Mouse (Mus musculus) megakaryocyte-erythroid progenitor cell, adult 5 weeks (primary cell): ENCODE results near the gene Gm10912. TPM values are rescaled to one million over a fixed set of nuclear protein-coding genes. Genes with fewer than 3 reads are reported as not detected.

Source experiments
- polyA plus RNA-seq: library from polyadenylated mRNA; stranded (reverse); fragments of >175 nt; gene quantifications from 2 replicates; pipeline ENCODE4 v1.2.3, GENCODE M21; 2012

Gene Gm10912
- not detected in 2 replicates for polyA plus RNA-seq

DNA sequence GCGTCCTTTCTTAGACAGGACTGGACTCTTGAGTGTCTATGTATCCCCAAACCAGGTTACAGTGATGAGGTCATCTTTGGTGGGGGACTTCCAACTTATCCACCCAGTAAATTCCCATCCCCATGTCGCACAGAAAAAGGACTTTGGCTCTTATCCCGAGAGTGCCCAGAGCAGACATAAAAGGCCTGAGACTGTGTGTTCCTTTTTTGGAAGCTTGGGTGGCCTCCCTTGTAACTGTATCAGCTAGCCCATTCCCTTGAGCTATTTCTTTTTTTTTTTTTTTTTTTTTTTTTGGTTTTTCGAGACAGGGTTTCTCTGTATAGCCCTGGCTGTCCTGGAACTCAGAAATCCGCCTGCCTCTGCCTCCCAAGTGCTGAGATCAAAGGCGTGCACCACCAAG lies at the start of gene Gm10912:
Gene Gm10912, plus strand, starts transcription at position 301 of the 400 bp plus-strand sequence.

DNA sequence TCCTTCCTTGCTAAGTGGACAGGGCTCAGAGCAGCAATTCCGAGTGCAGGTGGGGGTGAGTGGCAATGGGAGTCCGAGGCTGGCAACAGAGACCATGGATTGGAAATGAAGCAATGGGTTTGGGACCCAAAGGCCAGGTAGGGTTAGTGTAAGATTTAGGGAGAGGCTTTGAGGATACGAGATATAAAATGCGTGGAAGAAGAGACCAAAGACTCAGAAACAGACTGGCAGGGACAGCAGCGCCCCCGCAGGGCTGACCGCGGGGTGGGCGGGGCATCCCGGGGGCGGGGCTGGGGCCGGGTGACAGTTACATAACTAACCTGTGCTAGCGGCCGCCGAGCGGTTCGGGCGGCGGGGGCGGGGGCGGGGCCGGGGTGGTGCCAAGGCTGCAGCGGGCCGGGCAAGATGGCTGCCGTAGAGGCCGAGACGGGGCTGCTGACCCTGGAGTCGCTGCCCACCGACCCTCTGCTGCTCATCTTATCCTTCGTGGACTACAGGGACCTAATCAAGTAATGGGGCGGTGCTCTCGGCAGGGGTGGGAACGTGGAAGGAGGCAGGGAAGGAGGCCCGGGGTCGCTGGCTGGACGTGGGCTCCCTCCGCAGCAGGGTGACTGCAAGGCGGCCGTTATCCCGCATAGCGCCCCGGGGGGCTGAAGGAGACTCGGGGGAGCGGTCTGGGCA lies 38.0 kb upstream of the Gm10912 start, which contains the start of gene Fbxo3:
Gene Fbxo3, plus strand, starts transcription at position 264 of the 681 bp plus-strand sequence.

DNA sequence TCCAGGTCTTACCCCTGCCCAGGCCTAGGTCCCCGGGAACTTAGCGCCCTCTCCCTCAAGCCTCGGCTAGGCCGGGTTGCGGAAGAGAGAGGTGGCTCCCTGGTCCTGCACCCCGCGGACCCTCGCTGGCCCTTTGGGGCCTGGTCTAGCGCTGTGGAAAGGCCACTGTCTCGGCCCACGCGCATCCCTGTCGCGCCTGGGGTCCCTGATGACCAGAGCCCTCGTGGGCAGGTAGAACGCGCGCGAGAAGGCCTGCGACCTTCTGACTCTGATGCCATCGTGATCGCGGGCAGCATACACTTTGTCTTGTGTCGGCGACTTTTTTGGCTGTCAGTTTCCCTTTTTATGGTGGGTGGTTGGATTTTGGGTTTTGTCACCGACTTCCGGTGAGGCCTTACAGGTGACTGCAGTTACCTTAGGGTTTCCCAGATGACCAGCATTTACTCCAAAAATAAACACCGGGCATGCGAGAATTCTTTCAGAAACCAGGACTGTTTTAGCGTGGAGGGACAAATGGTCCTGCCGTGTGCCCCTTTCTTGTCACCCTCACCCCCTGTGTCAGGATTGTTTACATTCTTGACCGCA lies 37.4 kb upstream of the Gm10912 start, which contains the start of gene 4931422A03Rik:
Gene 4931422A03Rik, minus strand, starts transcription at position 223 of the 585 bp plus-strand sequence.

DNA sequence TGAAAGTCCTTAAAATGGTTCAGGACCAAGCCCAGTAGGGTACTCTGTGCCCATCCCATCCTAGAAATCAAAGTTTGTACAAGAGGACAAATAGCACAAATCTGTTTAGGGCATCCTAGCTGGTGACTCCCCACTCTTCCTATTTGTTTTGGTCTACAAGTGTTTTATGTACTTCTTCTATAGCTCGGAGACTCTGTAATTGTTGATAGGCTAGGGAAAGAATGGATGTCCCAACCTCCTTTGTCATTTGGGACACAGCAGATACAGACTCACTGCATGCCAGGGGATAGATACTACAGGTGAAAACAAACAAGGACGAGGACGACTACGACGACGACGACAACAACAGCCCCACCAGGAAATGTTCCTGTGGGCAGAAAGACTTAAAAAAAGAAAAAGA lies 2.8 kb downstream of the Gm10912 start, which contains the start of gene Gm10799:
Gene Gm10799, minus strand, starts transcription at position 101 of the 400 bp plus-strand sequence.

DNA sequence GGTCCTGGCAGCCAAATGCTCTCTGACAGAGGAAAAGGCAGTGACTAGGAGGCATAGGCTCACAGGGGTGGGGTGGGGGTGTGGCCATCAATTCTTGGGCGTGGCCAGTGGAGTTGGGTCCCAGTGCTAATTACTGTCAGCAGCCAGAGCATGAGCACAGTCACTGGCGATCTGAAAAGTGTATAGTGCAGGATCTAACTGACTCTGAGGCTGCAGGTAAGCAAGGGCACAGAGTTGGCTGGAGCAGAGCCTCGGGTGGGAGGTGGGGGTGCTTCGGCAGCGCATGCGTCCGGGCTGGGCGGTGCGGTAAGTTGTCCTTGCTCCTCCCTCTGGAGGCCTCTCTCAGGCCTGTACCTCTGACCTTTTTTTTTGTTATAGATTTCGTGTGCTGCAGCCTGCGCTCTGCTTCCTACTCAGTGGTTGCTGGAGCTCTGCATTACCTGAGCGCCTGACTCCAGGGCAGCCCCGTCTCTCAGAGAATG lies 4.1 kb downstream of the Gm10912 start, which contains the start of gene Cd59b:
Gene Cd59b, plus strand, starts transcription at position 146 of the 482 bp plus-strand sequence.

DNA sequence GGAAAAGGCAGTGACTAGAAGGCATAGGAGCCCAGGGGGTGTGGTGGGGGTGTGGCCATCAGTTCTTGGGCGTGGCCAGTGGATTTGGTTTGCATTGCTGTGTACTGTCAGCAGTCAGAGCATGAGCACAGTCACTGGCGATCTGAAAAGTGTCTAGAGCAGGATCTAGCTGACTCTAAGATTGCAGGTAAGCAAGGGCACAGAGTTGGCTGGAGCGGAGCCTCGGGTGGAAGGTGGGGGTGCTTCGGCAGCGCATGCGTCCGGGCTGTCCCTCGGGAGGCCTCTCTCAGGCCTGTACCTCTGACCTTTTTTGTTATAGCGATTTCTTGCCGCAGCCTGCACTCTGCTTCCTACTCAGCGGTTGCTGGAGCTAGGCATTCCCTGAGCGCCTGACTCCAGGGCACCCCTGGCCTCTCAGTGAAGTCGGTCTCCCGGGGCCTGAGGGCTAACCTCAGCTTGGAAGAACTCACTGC lies 30.2 kb downstream of the Gm10912 start, which contains the start of gene Cd59a:
Gene Cd59a, plus strand, starts transcription at position 61 of the 473 bp plus-strand sequence.

Other genes with a start within 250 kb of the Gm10912 start
- gene Lmo2, start 107.8 kb upstream of the Gm10912 start, polyA plus RNA-seq = 408 and 487 TPM in 2 replicates
- 5.2 and 5.4 TPM in 2 replicates for gene Fbxo3, start 38.1 kb upstream of the Gm10912 start, polyA plus RNA-seq
- gene 4931422A03Rik, start 37.5 kb upstream of the Gm10912 start, polyA plus RNA-seq = 0.21 and 0.22 TPM in 2 replicates
- not detected in 2 replicates for gene Gm10799, start 2.7 kb downstream of the Gm10912 start, polyA plus RNA-seq
- gene Cd59b, start 4.0 kb downstream of the Gm10912 start, polyA plus RNA-seq = not detected in 2 replicates
- 0.88 and 1.4 TPM in 2 replicates for gene Cd59a, start 30.0 kb downstream of the Gm10912 start, polyA plus RNA-seq
- gene A930018P22Rik, start 56.9 kb downstream of the Gm10912 start, polyA plus RNA-seq = 0.68 TPM in 1 of 2 replicates, not detected in the other